Mouse (Mus musculus): Measurements from ENCODE around the gene Maml3. TPM values are rescaled to one million over a fixed set of nuclear protein-coding genes. Genes with fewer than 3 reads are reported as not detected.

Gene Maml3
- polyA plus RNA-seq, 1 experiment from 2014 or later = 5.4 TPM

- no peaks in the 10 kb centered on the region for H3K27me3 ChIP-seq
- no peak overlapping the region for H3K27ac ChIP-seq
- 0 out of 2 replicates have a peak, but pooled peaks cover 7% of the 10 kb centered on the region for H3K4me1 ChIP-seq (replicated peaks)
- no peak overlapping the region for H3K9ac ChIP-seq (replicated peaks)
- peaks cover 3% of the 10 kb centered on the region for H3K9me3 ChIP-seq
- H3K4me3 ChIP-seq (replicated peaks) = no peak overlapping the region
- H3K4me2 ChIP-seq = no peak overlapping the region
- H3K36me3 ChIP-seq = no peaks in the 10 kb centered on the region
- 92% methylated on average over 6 of the region's 6 CpGs for WGBS
- no peak for ATAC-seq (ENCODE audit: insufficient number of reproducible peaks, insufficient read depth, low FRiP score, low TSS enrichment, low read depth)
Observed at GRCm38 (mm10) chr3:51637326-51637725, 467.6 kb downstream of the Maml3 start.

- no peak for ATAC-seq (ENCODE audit: insufficient number of reproducible peaks, insufficient read depth, low FRiP score, low TSS enrichment, low read depth)
- 0 out of 2 replicates have a peak, but pooled peaks cover 7% of the 10 kb centered on the region for H3K4me1 ChIP-seq (replicated peaks)
- peaks cover 3% of the 10 kb centered on the region for H3K9me3 ChIP-seq
- no peak overlapping the region for H3K4me3 ChIP-seq (replicated peaks)
- H3K27me3 ChIP-seq = no peaks in the 10 kb centered on the region
- WGBS = 91% methylated on average over 20 of the region's 20 CpGs
- H3K36me3 ChIP-seq = no peaks in the 10 kb centered on the region
- H3K4me2 ChIP-seq = no peak overlapping the region
- H3K27ac ChIP-seq = no peak overlapping the region
- no peak overlapping the region for H3K9ac ChIP-seq (replicated peaks)
Observed at GRCm38 (mm10) chr3:51636700-51637099, 468.2 kb downstream of the Maml3 start.

GRCm38 (mm10) chr3:51635960-51636359 lies 468.9 kb downstream of the Maml3 start:
- no peak overlapping the region for H3K9ac ChIP-seq (replicated peaks)
- H3K4me1 ChIP-seq (replicated peaks) = 0 out of 2 replicates have a peak, but pooled peaks cover 7% of the 10 kb centered on the region
- no peak overlapping the region for H3K4me3 ChIP-seq (replicated peaks)
- no peaks in the 10 kb centered on the region for H3K27me3 ChIP-seq
- H3K9me3 ChIP-seq = peaks cover 11% of the 10 kb centered on the region
- 84% methylated on average over 2 of the region's 2 CpGs for WGBS
- ATAC-seq (ENCODE audit: insufficient number of reproducible peaks, insufficient read depth, low FRiP score, low TSS enrichment, low read depth) = no peak
- H3K4me2 ChIP-seq = no peak overlapping the region
- no peaks in the 10 kb centered on the region for H3K36me3 ChIP-seq
- H3K27ac ChIP-seq = no peak overlapping the region

Other genes with a start within 250 kb of the Maml3 start
- gene Foxo1, start 163.3 kb upstream of the Maml3 start, polyA plus RNA-seq (2016; fragmentation: Nextera tagmentation; extraction: Ambion mirVana) = 6.8 and 7.0 TPM in 2 replicates

Data from limb, embryonic 12.5 days (tissue).